Mouse (Mus musculus): ENCODE measurements around the gene Ccs.
A peak's percentile ranks its signal among the peaks of the same experiment; 100 is the strongest.
"Not testable (repeated sequence)": the region's sequence is repeated elsewhere in the genome, so short reads cannot be mapped to it uniquely, and the experiment has no call there.

Gene Ccs

DNA sequence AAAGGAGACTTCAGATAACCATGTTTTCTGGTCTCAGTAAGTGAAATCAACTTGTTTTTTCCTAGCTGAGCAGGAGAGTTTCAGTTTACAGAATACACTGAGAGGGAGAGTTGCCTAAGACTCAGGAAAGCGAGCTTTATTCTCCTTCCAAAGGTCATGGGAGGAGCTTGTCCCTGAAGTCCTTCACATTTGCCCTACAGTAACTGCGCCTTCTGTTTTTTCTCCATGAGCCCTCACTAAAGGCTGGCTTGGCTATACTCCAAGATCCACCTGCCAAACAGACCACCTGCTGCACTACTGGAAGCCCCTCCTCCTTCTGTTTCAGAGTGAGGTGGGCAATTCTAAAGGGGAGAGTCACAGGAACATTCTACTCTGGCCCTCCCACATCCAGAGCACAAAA lies 3.0 kb downstream of the Ccs start:
- DNase-seq (ENCODE audit: low spot score), result no peak

DNA sequence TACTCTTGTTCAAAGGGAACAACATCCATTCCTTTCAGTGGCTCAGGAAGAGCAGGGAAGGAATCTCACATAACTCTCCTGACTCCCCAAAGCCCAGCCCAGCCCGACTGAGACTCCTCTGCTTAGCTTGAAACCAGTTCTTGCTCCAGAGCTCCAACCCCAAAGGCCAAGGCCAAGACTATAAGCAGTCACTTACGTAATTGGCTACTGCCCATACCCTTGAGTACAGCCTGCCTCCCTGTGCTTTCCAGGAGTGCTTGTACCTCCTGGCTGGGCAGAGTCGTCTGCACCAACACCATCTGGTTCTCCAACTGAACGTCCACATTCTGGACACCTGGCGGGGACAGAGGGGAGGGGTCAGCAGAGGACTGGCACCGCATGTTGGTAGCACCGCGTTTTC lies 5.2 kb downstream of the Ccs start:
- no peak for DNase-seq (ENCODE audit: low spot score)

DNA sequence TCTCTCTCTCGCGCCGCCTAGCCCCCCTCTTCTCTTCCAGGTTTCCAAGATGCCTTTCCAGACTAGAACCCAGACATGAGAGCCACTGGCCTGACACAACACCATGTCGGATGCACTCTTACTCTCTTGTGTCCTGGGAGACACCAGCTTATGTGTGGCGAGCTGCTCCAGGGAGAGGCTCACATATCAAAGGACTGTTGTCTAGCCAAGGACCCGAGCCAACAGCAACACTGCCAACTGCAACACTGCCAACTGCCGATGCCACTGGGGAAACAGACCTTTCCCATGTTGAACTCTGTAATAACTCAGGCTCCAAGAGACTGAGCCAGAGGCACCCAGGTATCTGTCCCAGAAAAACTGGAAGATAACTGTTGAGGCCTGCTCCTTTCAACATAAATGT lies 10.0 kb downstream of the Ccs start:
- peak; percentile 56 for DNase-seq (ENCODE audit: low spot score)

DNA sequence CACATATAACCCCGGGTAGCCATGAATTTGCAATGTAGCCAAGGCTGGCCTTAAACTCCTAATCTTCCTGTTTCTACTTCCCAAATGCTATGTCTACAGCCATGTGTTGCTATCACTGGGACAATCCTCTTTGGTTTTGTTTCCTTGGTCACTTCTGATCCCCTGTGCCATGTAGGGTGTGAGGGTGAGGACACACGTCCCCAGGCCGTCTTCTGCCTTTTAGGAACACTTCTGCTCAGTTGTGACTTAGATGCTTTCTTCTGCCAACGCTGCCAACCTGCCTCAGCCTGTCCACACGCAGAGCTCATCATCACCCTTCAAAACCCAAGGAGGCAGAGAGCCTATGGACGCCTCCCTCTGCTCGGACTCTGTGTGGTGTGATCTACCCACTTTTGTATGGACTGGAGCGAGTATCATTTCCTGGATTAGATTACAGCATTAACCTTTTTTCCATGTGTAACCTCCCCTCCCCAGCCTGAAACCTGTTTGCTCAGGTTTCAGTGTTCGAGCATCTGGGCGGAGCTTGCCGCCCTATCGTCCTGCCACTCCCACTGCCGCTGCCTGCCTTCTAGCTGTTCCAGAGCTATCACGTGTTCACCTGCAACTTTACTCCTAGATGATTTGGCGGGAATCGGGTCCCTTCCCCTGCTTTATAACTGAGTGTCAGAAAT lies 10.6 kb downstream of the Ccs start:
- no peak for DNase-seq (ENCODE audit: low spot score)

DNA sequence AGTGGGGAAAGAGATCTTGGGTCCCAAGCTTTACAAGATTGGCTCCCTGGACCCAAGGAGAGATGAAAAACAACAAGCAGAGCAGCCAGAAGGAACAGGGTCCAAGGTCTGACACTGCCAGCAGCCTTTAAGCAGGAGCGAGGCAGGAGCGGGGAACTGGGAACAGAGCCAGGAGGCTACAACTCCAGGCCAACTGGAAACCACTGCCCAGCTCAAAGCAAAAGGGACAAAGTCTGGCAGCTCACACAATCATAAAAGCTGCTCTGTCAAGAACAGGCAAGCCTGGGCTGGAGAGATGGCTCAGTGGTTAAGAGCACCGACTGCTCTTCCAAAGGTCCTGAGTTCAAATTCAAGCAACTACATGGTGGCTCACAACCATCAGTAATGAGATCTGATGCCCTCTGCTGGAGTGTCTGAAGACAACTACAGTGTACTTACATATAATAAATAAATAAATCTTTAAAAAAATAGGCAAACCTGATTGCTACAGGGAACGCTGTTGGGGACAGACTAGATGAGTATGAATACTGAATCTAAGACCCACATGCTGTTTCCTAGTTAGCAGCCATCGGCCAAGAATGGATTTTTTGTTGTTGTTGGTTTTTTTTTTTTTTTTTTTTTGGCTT lies 18.3 kb downstream of the Ccs start:
- DNase-seq (ENCODE audit: low spot score), result peak; percentile 73

DNA sequence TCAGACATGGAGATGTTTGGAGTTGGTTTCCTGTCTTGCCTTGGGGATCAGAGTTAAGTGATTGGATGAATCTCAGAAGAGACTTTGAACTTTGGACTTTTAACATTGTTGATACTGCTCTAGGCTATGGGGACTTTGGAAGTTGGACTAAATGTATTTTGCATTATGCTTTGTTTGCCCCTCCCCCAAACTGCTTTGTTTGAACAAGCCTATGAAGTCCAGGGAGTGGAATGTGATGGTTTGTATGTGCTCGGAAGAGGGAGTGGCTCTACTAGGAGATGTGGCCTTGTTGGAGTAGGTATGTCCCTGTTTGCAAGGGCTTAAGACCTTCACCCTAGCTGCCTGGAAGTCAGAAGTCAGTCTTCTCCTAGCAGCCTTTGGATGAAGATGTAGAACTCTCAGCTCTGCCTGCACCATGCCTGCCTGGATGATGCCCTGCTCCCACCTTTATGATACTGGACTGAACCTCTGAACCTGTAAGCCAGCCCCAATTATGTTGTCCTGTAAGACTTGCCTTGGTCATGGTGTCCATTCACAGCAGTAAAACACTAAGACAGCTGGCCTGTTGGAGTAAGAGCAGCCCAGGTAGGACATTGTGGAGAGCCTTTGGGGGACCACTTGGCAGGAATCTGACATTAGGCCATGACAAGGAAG lies 21.8 kb downstream of the Ccs start:
- no peak for DNase-seq (ENCODE audit: low spot score)

DNA sequence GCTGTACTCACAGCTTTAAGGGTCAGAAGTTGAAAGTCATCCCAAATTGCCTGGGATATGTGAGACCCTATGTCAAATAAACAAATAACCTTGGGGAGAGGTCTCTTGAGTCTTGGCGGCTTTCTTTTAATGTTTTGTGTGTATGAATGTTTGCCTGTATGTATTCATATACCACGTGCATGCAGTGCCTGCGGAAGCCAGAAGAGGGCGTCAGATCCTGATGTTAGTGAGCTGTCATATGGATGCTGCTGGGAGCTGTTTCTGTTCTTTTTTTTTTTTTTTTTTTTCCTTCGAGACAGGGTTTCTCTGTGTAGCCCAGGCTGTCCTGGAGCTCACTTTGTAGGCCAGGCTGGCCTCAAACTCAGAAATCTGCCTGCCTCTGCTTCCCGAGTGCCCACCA lies 26.1 kb downstream of the Ccs start:
- no peak for DNase-seq (ENCODE audit: low spot score)

DNA sequence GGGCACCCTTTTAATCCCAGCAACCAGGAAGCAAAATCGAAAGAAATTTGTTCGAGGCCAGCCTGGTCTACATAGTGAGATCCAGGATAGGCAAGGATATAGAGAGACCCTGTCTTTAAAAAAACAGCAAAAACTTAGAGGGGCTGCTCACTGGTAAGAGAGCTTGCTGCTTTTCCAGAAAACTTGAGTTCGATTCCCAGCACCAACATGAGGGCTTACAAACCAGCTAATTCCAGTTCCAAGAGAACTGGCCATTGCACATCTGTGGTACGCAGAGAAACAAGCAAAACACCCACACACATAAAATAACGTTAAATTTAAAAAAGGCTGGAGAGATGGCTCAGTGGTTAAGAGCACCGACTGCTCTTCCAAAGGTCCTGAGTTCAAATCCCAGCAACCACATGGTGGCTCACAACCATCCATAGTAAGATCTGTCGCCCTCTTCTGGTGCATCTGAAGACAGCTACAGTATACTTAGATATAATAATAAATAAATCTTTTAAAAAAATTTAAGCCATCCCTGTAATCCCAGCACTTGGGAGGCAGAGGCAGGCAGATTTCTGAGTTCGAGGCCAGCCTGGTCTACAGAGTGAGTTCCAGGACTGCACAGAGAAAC lies 26.7 kb downstream of the Ccs start:
- DNase-seq (ENCODE audit: low spot score), result not testable (repeated sequence)

DNA sequence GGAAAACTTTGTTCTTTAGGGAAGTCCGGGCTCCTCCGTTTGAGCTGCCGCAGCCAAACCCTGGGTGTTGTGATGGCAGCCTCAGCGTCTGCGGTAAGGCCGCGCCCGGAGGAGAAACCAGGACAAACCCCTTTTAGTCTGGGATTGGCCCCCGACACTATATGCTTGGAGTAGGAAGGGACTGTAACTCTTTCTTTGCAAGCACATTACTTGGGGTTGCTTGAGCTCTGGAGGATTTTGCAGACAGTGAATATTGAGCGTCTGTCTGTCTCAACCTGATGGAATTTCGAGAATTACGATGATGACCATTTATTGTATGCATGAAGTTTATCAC lies 27.3 kb downstream of the Ccs start:
- no peak for DNase-seq (ENCODE audit: low spot score)

DNA sequence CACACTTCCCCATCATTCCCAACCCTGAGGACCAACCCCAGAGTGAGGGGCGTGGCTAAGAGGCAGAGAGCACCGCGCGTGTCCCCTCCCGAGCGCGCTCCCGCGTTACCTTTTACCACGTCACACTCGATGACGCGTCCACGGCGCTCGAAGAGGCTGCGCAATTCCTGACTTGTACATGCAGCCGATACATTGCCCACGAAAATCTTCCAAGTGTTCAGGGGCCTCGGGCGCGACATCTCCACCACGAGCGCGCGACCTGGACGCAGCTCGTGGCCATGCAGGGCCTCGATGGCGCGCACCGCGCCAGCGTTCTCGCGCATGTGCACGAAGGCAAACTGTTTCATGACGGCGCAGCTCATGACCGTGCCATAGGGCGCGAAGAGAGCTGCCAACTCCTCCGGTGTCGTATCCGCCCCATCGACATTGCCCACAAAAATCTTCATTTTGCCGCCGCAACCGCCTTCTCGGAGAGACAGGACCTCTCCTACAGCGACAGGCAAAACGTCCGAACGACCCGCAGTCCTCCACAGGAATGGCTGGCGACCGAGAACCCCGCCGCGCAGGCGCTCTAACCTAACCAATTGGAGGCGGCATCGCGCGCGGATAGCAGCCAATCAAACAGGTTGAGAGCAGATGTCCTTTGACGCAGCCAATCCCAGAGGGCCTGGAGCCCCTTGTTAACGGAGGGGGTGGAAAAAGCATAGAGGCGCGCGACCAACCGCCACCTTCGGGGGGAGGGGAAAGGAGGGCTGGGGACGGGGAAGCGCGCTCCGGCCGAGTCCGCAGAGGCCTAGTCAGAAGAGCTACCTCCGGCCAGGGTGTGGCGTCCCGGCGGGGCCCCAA lies 27.8 kb downstream of the Ccs start, which contains the start of the genes Gm21992 and Rbm14:
TSS of gene Gm21992 (minus strand) at position 550 of the 846 bp plus-strand sequence.
TSS of gene Rbm14 (minus strand) at position 572 of the 846 bp plus-strand sequence.
- peak; percentile 97 for DNase-seq (ENCODE audit: low spot score)

DNA sequence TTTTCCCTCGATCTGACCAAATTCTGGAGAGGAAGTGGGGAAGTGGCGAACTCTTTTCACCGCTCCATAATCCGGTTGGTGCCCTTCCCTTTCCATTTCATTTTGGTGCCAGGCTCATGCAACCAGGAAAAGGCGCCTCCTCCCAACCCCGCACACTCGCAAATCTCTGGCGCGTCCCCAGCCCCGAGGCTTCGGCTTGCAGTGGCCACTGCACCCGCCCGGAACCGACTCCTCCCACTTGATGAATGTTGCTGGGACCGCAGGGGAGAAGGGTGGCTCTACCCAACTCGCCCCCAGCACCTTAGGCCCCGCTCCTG lies 28.4 kb downstream of the Ccs start:
- no peak for DNase-seq (ENCODE audit: low spot score)

DNA sequence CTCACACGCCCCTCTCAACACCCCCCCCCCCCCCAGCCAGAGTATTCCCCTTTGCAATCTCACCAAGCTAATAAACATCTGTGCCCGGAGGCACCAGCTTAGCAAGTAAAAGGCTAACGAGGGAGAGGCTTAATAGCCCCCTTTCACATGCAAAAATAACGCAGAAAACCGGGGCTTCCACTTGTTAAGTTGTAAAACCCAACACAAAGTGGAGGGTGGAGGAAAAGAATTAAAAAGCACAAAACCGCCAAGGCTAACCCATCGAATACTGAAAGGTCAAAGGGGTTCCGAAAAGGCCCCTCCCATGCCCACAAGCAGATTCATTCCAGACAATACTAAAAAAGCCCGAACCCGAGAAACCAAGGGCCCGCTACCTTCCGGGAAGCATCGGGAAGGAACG lies 28.8 kb downstream of the Ccs start:
- no peak for DNase-seq (ENCODE audit: low spot score)

DNA sequence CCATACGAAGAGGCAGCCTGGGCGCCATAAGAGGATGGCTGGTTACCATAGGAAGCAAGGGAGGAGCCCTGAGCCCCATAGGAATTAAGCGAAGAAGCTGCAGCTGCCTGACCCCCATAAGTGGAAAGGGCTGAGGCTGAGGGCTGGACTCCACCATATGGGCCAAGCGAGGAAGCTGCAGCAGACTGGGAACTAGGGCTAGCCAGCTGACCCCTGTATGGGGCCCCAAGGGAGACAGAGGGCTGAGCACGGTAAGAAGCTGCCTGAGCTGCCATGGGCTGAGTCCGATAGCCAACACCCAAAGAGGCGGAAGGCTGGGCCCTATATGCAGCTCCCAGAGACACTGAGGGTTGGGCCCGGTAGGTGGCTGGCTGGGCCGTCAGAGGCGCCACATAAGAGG lies 35.8 kb downstream of the Ccs start:
- DNase-seq (ENCODE audit: low spot score), result no peak

DNA sequence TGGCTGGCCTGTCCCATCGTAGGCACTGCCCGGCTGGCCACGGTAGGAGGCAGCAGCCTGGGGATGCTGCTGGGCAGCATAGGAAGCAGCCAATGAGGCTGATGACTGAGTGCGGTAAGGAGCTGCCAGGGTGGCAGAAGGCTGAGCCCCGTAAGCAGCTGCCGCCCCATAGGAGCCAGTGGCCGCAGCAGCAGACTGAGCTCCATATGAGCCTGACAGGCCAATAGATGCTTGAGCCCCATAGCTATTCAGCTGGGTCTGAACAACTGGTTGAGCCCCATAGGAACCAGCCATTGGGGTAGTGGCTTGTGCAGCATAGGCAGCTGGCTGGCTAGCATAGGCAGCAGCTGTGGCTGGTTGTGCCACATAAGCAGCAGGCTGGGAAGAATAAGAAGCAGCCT lies 36.4 kb downstream of the Ccs start:
- DNase-seq (ENCODE audit: low spot score), result no peak

DNA sequence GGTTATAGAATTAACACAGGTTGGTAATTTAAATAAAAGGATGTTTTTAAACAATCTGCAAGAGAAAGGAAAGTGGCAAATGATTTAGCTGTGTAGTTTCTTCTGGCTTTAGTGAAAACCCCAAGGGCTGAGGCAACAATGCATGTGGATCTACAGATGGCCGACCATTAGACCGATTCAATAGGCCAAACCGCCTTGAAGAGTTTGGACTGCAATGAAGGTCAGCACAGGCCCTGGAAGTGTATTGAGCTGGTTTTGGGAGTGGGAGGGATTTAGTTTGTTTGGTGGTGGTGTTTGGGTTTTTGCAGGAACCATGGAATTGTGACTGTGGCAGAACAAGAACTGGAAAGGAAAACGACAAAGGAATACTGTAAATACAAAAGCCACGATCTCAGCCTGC lies 40.0 kb downstream of the Ccs start:
- DNase-seq (ENCODE audit: low spot score), result no peak

DNA sequence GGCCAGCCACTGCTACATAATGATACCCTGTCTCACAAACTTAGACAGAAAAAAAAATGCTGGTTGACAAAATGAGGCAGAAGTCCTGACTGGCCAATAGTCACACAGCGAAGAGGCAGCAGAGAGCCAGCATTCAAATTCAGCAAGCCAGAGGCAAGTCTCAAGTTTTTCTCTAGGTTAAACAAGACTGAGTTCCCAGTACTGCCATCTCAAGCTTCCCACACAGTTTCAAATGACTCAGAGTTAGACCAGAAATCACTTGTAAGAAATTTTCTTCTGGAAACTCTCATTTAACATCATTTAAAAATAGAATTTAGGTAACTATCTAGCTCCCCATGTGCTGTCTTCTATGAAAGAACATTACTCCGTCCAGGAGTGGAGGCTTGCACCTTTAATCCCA lies 41.3 kb downstream of the Ccs start:
- no peak for DNase-seq (ENCODE audit: low spot score)

DNA sequence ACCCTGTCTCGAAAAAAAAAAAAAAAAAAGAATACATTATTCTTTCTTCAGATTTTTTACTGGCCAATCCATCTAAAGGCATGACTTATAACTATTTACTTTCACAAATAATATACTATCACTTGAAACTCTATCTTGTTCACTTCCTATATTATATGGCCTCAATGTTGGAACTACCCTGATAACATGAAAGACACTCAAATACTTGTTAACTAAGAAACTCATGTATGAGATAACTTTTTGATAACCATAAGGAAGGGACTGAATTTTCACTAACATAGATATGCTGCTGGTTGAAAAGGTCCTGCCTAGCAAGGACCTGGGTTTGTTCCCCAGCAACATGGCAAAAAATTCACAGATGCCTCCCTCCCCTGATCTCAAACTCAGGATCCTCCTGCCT lies 43.2 kb downstream of the Ccs start:
- no peak for DNase-seq (ENCODE audit: low spot score)

DNA sequence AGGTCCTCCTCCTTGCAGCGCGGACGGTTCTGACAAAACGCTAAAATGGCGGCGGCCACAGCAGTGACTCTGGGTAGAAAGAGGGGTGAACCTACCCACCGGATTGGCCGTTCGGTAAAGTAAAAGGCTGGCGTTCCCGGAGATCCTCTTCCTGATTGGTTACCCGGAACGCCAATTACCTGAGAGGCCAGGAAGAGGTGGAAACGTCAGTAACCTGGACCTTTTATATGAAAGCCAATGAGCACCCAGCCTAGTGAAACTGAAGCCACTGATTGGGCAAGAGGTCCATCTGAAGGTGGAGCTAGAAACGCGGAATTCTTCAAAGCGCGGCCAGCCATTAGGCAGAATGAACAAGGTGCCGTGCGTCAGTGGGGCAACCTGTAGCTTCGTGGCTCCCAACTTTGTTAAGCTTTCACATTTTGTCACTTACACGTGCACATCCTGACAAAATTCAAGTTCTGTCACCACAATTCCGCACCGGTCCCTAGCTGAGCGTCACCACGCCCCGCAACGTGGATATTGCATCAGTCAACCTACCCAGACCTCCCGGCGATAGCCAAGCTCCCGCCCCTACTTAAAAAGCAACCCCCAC lies 45.2 kb downstream of the Ccs start, which contains the start of gene Rbm4:
TSS of gene Rbm4 (minus strand) at position 71 of the 592 bp plus-strand sequence.
- DNase-seq (ENCODE audit: low spot score), result peak; percentile 90

DNA sequence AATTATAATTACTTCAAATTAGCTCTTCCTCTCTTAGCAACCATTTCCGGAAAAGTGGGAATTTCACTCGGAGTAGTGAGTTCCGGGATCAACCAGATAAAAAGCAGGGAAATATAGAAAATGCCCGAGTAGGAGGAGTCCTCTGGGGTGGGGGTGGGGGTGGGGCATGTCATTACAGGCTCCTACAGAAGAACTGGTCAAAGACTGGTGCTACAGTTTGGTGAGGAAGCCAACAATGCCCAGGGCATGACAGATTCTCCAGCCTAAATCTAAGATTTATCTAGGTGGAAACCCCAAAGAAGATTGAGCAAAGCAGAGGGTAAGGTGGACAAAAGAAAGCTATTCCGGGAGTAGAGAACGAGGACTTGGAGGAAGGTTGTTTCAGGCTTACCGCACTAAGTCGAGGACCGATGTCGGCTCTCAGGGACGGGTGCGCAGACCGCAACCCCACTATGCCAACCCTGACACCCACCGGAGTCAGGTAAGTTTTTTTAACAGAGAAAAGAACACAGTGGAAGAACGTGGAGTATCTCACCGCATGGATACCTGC lies 45.8 kb downstream of the Ccs start:
- DNase-seq (ENCODE audit: low spot score), result no peak

DNA sequence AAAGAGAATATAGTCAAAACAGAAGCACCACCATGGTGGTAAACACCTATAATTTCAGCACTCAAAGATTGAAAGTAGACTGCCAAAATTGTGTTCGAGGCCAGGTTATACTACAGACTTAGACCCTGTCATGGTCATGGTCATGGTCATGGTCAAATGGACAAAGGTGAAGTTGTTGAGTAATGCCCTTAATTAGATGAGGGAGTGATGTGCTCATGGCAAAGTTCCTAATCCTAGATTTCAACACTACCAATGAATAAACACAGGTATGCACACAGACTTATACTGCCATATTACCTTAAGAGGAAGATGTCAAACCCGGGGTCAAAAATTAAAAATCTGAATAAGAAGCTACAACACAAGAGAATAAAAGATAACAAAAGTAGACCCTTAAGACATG lies 52.8 kb downstream of the Ccs start:
- no peak for DNase-seq (ENCODE audit: low spot score)

DNA sequence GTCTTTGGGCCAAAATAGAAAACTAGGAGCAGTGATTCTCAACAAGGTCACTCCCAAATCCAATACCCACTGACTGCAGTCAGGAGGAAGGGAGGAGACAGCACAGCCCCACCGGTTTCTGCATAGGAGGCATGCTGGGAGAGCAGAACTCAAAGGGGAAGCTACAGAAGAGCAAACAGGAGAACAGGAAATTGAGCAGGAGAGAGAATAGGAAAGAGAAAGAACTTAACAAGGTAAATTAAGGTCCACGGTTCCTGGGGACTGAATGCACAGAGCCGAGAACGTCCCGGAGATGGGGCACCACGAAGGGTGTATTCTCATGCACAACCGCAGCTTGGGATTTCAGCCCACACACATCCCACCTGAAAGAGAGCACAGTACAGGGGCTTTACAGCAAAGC lies 53.9 kb downstream of the Ccs start:
- DNase-seq (ENCODE audit: low spot score), result no peak

DNA sequence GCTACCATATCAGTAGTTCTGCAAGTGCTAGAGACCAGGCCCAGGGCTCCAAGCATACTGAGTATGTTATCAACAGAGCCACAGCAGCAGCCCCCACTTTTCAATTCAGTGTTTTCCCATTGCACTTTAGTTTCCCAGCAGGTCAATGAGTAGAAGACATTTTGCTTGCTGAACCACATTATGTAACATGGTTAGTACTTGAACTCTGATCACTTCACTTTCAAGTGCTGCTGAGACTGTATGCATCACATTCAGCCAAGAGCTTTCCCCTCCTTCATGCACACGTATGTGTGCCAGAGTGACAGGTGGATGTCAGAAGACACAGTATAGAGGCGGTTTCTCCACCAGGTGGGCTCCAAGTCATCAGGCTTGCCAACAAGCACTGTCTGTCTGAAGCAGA lies 56.2 kb downstream of the Ccs start:
- DNase-seq (ENCODE audit: low spot score), result no peak

Data from ovary, postnatal 36 days (tissue).